Mouse (Mus musculus) embryonic facial prominence, embryonic 12.5 days (tissue): ENCODE results near the gene Cul4b. TPM values are rescaled to one million over a fixed set of nuclear protein-coding genes. Genes with fewer than 3 reads are reported as not detected.
A peak's percentile ranks its signal among the peaks of the same experiment; 100 is the strongest.
"Not testable (repeated sequence)": the region's sequence is repeated elsewhere in the genome, so short reads cannot be mapped to it uniquely, and the experiment has no call there.

ENCODE experiments used
- ATAC-seq: fragments of 200-750 bp; cut with Nextera tagmentation; 2 replicates; pipeline ENCODE4 v1.8.0; 2017; ENCODE audit not compliant: insufficient number of reproducible peaks, insufficient read depth, low FRiP score, low TSS enrichment
- H3K27ac ChIP-seq: fragments of 300-500 bp; sonication (generic); 2 replicates; pipeline ENCODE4 v1.5.1; 2016; ENCODE audit warnings: mild to moderate bottlenecking
- H3K27me3 ChIP-seq: fragments of 300-500 bp; sonication (generic); 2 replicates; pipeline ENCODE4 v1.6.1; 2016; ENCODE audit warnings: mild to moderate bottlenecking, moderate library complexity
- H3K36me3 ChIP-seq: fragments of 300-500 bp; sonication (generic); 2 replicates; pipeline ENCODE4 v1.6.1; 2016; ENCODE audit warnings: mild to moderate bottlenecking
- H3K4me1 ChIP-seq: fragments of 300-500 bp; sonication (generic); 2 replicates; pipeline ENCODE4 v1.6.1; 2016
- H3K4me2 ChIP-seq: fragments of 300-500 bp; sonication (generic); replicated peaks from 2 replicates; pipeline ENCODE4 v1.6.1; 2016; ENCODE audit warnings: mild to moderate bottlenecking, moderate library complexity
- H3K4me3 ChIP-seq: fragments of 300-500 bp; sonication (generic); 2 replicates; pipeline ENCODE4 v1.5.1; 2016; ENCODE audit warnings: mild to moderate bottlenecking
- H3K9ac ChIP-seq: fragments of 300-500 bp; sonication (generic); 2 replicates; pipeline ENCODE4 v1.6.1; 2016; ENCODE audit warnings: mild to moderate bottlenecking, moderate library complexity
- H3K9me3 ChIP-seq: fragments of 300-500 bp; sonication (generic); 2 replicates; pipeline ENCODE4 v1.6.1; 2016; ENCODE audit warnings: mild to moderate bottlenecking, moderate library complexity
- WGBS: fragments of 180-500 bp; shearing (Covaris S2); methylation state at CpG from one replicate; pipeline ENCODE4 v1.1.7; 2016; 5-methylcytosine and 5-hydroxymethylcytosine counted together
- polyA plus RNA-seq: library from polyadenylated mRNA; unstranded; fragments of >200 nt; fragmentation: Nextera tagmentation; extraction: Ambion mirVana; gene quantifications from 2 replicates; pipeline ENCODE4 v1.2.1, GENCODE M21; 2016

Gene Cul4b
- polyA plus RNA-seq, 1 experiment from 2014 or later, result 48.8 TPM

DNA sequence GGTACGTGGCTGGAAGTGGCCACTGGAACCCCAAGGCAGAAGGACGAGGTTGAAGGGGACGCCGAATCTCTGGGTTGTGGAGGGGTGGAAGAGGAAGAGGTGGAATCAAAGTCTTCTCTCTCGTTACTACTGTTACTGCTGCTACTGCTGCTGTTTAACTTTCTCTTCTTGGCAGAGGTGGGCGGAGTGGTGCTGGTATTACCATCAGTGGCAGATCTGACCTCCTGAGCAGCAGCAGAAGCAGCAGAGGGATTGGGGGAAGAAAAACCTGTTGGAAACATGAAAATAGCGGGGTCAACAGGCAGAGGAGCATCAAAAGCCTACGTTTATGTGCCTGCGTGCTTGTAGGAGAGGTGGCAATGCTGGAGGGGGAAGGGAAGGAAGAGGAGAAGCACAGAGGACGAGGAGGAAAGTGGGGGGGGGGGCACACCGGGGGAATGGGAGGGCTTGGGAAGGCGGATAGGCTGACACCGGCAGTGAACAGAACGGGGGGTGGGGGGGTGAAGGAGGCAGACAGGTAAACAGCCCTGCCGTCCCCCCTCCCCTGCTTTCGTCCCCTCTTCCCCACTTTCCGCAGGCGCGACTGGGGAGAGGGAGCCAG lies 12.0 kb downstream of the Cul4b start:
- Histone ChIP-seq H3K4me3 (peak overlapping the region; percentile 54), H3K9ac (peak overlapping the region; percentile 52), H3K27ac (peak overlapping the region; percentile 95), H3K9me3 (no peaks in the 10 kb centered on the region), H3K27me3 (no peaks in the 10 kb centered on the region), H3K36me3 (no peaks in the 10 kb centered on the region), H3K4me1 (no peaks in the 10 kb centered on the region), H3K4me2 (peak overlapping the region; percentile 57)
- 11% methylated on average over 12 of the region's 19 CpGs for WGBS
- ATAC-seq, result no peak

DNA sequence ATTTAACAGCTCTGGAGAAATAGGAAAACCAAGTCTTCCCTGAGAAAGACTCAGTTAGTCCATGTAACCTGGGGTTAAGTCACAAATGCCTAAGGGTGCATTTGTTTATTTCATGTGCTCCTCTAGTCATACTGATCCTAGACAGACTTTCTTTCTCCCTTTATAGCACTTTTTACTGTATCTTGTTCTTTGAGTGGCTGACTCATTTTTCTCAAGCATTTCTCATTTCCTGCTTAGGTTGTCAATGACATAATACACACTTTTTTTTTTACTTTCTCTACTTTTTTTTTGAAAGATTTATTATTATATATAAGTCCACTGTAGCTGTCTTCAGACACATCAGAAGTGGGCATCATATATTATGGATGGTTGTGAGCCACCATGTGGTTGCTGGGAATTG lies 22.7 kb downstream of the Cul4b start:
- Histone ChIP-seq H3K36me3 (no peaks in the 10 kb centered on the region), H3K4me3 (no peak overlapping the region), H3K9ac (no peak overlapping the region), H3K27me3 (no peaks in the 10 kb centered on the region), H3K4me1 (no peaks in the 10 kb centered on the region), H3K9me3 (no peaks in the 10 kb centered on the region), H3K27ac (no peak overlapping the region), H3K4me2 (no peak overlapping the region)
- no peak for ATAC-seq

DNA sequence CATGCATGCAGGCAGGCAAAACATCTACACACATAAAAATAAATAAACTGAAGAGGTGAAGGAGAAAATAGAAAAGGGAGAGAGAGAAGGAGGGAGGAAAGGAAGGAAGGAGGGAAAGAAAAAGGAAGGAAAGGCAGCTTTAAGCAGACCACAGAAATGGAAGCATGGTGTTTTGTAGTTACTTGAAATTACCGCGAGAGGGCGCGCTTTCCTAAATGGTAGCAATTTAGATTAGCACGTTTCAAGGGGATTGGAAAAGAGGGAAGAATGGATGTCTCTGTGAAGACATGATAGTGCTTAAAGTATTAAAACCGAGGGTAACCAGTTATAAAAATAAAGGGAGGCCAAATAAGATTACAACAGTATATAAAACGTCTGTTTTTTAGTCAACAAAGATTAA lies 61.4 kb downstream of the Cul4b start:
- no peak for ATAC-seq
- Histone ChIP-seq H3K4me3 (no peak overlapping the region), H3K9ac (no peak overlapping the region), H3K4me2 (no peak overlapping the region), H3K27ac (no peak overlapping the region), H3K9me3 (no peaks in the 10 kb centered on the region), H3K27me3 (no peaks in the 10 kb centered on the region), H3K4me1 (no peaks in the 10 kb centered on the region), H3K36me3 (no peaks in the 10 kb centered on the region)
- 5% methylated on average over 7 of the region's 7 CpGs for WGBS

DNA sequence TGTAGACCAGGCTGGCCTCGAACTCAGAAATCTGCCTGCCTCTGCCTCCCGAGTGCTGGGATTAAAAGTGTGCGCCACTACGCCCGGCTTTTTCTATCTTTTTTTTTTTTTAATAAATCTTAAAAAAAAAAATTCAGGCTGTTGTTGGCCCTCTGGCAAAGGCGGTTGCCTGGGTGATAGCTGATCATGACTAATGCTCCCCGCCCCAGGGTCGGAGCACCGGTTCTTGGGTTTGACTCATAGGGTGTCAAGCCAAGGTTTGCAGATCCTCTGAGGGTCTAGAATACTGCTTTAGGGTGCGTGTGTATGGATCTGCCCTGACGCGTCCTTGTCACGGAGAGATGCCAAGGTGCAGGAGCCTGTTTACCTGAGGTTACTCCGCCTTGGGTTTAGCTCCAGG lies 71.2 kb downstream of the Cul4b start:
- H3K9me3 ChIP-seq, result no peaks in the 10 kb centered on the region
- no peak overlapping the region for H3K4me2 ChIP-seq
- H3K4me1 ChIP-seq, result no peaks in the 10 kb centered on the region
- no peak overlapping the region for H3K4me3 ChIP-seq
- no peaks in the 10 kb centered on the region for H3K27me3 ChIP-seq
- ATAC-seq, result no peak
- 88% methylated on average over 14 of the region's 14 CpGs for WGBS
- no peak overlapping the region for H3K9ac ChIP-seq
- no peak overlapping the region for H3K27ac ChIP-seq
- no peaks in the 10 kb centered on the region for H3K36me3 ChIP-seq

DNA sequence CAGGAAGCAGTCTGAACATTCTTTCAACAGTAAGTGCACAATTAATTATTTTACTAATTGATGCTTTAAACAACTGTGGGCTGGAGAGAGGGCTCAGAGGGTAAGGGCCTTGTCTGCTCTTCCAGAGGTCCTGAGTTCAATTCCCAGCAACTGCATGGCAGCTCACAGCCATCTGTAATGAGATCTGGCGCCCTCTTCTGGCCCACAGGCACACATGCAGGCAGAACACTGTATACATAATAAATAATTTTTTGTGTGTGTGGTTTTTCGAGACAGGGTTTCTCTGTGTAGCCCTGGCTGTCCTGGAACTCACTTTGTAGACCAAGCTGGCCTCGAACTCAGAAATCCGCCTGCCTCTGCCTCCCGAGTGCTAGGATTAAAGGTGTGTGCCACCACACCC lies 73.8 kb downstream of the Cul4b start:
- not testable (repeated sequence) for H3K27ac ChIP-seq, H3K4me3 ChIP-seq, ATAC-seq, H3K4me2 ChIP-seq, H3K27me3 ChIP-seq, H3K9ac ChIP-seq, H3K9me3 ChIP-seq, H3K4me1 ChIP-seq, H3K36me3 ChIP-seq
- WGBS, result 68% methylated on average over 5 of the region's 5 CpGs

- ATAC-seq, H3K27ac ChIP-seq, H3K4me2 ChIP-seq, H3K36me3 ChIP-seq, H3K4me3 ChIP-seq, H3K9ac ChIP-seq, H3K27me3 ChIP-seq, H3K9me3 ChIP-seq, H3K4me1 ChIP-seq: not testable (repeated sequence)
- WGBS, result 26% methylated on average over 20 of the region's 20 CpGs
Measured at GRCm38 (mm10) chrX:38485464-38485863, 90.5 kb downstream of the Cul4b start.

Other genes with a start within 250 kb of the Cul4b start
- gene Lamp2, start 119.7 kb downstream of the Cul4b start, polyA plus RNA-seq, result 88.8 and 94.5 TPM in 2 replicates
- 94.7 and 94.9 TPM in 2 replicates for gene Mcts1, start 24.4 kb upstream of the Cul4b start, polyA plus RNA-seq
- gene C1galt1c1, start 58.9 kb upstream of the Cul4b start, polyA plus RNA-seq, result 21.9 and 23.1 TPM in 2 replicates
- not detected in 2 replicates for gene 6030498E09Rik, start 196.5 kb upstream of the Cul4b start, polyA plus RNA-seq